Mouse (Mus musculus): ENCODE measurements around the gene C8g. TPM values are rescaled to one million over a fixed set of nuclear protein-coding genes. Genes with fewer than 3 reads are reported as not detected.
A peak's percentile ranks its signal among the peaks of the same experiment; 100 is the strongest.

The C8g gene
- total RNA-seq, 2 experiments from 2014 or later = 1.7 TPM

- no peak for DNase-seq
Observed at GRCm38 (mm10) chr2:25467606-25468303, 33.8 kb downstream of the C8g start.

GRCm38 (mm10) chr2:25465816-25466635 is 35.5 kb downstream of the C8g start:
- no peak for DNase-seq

GRCm38 (mm10) chr2:25465256-25465655 is 36.3 kb downstream of the C8g start:
- DNase-seq = no peak

- no peak for DNase-seq
Observed at GRCm38 (mm10) chr2:25463630-25464029, 37.9 kb downstream of the C8g start.

GRCm38 (mm10) chr2:25461407-25461806 is 40.1 kb downstream of the C8g start:
- DNase-seq = no peak

GRCm38 (mm10) chr2:25460551-25461309 is 40.8 kb downstream of the C8g start, which contains the start of gene Paxx:
Gene Paxx, minus strand, starts transcription at chr2:25461094.
- DNase-seq = peak; percentile 93

DNA sequence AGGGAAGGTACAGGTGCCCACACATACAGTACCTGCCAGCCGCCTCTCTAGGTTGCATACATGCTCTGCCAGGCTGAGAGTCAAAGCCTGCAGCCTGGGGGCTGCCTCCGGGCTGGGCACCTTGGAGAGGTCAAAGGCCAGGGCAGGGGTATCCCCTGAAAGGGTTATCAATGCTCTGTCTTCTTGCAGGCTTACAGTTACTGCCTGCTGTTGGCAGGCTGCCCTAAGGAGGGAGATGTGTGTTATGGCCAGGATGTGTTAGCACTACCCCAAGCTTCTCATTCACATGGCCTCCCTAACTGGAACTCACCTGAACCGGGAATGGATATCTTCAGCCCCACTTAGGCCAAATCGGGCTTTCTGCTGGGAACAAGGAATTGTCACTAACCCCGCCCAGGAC is 41.4 kb downstream of the C8g start:
- peak in 1 of 2 experiments; percentile 24 for DNase-seq

GRCm38 (mm10) chr2:25458911-25459310 is 42.6 kb downstream of the C8g start:
- peak in 1 of 2 experiments; percentile 38 for DNase-seq

DNA sequence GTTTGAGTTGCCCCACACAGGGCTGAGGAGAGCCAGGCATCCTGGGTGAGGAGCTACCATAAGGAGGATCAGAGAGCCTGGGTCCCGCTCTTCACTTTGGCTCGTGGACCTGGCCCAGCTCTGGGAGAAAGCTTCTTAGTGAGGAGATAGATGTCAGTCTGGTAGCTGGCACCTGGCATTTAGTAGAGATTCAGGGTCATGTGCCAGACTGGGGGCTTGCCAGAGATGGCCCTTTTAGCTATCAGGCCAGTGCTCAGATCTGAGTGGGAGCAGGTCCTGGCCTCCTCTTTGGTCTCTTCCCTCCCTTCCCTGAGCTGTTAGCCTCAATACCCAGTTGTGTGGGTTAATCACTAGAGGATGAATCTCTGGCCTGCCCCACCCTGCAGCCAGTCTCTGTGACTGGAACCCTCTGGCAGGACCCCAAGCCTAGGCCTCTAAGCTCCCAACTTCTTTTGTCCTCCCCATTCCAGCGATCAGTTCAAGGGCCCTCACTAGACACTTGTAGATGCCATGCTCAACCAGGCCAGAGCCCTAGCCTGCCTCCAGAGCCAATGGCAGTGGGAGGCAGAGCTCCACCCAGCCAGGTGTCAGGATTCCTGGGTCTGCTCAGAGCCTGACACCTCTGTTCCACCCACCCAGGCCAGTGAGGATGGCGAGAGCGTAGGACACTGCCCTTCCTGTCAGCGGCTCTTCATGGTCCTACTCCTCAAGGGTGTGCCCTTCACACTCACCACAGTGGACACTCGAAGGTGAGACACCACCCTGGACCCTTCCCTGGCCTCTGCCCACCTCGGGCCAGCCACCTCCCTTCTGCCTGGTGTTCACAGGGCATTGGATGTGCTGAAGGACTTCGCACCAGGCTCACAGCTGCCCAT is 44.3 kb downstream of the C8g start:
- no peak for DNase-seq

GRCm38 (mm10) chr2:25456205-25456953 is 45.1 kb downstream of the C8g start, which contains the start of gene Clic3:
Gene Clic3, plus strand, starts transcription at chr2:25456838.
- no peak for DNase-seq

- no peak for DNase-seq
Observed at GRCm38 (mm10) chr2:25452951-25453350, 48.6 kb downstream of the C8g start.

DNA sequence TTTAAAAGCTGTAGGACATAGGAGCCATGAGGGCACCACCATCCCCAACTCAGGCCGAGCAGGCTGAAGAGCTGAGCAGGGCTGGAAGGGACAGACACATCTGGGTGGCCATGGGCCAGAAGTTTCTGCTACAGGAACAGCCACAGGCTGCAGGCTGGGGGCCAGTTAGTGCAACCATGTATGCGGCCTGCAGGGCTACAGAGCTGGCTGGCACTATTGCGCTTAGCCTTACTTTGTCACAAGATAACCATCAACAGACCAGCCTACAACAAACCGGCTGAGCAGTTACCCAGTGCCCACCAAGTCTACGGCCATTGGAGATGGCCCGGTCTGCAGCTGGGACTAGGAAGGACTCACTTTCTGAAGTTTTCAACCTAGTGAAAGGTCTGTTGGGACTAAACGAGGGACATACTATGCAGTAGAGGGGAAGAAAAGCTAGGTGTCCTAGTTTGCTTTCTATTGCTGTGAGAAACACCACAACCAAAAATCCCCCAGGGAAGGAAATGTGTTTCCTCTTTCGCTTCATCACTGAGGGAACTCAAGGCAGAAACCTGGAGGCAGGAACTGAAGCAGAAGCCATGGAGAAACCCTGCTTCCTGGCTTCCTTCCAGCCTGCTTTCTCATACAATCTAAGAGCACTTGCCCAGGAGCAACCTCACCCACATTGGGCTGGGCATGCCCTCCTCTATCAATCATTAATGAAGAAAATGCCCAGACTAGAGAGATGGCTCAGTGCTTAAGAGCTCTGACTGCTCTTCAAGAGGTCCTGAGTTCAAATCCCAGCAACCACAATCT is 50.5 kb downstream of the C8g start:
- DNase-seq = no peak

Other genes starting within 250 kb of the C8g start
- gene Tmem203, start 246.3 kb downstream of the C8g start, total RNA-seq (2021) = 10 to 100 TPM; 22.6 to 38.8 TPM
- 1 to 10 TPM; 8.7 to 9.2 TPM for gene Tprn, start 239.1 kb downstream of the C8g start, total RNA-seq (2021)
- 10 to 100 TPM; 43.8 to 45.1 TPM for gene Ssna1, start 229.3 kb downstream of the C8g start, total RNA-seq (2021)
- 10 to 100 TPM; 76.5 to 81.3 TPM for gene Anapc2, start 229.2 kb downstream of the C8g start, total RNA-seq (2021)
- not detected for gene Tmem210, start 213.6 kb downstream of the C8g start, total RNA-seq (2021)
- not detected for gene Lrrc26, start 211.8 kb downstream of the C8g start, total RNA-seq (2021)
- 1 to 10 TPM; 6.3 to 7.6 TPM for gene Grin1, start 182.5 kb downstream of the C8g start, total RNA-seq (2021)
- gene Man1b1, start 169.4 kb downstream of the C8g start, total RNA-seq (2021) = 10 to 100 TPM; 53.1 to 59.2 TPM
- 10 to 100 TPM; 29.9 to 31.8 TPM for gene Dpp7, start 145.4 kb downstream of the C8g start, total RNA-seq (2021)
- gene Uap1l1, start 136.0 kb downstream of the C8g start, total RNA-seq (2021) = 10 to 100 TPM; 20.0 to 23.1 TPM
- gene Sapcd2, start 129.4 kb downstream of the C8g start, total RNA-seq (2021) = under 1 TPM; 0.43 to 0.95 TPM
- gene Entpd2, start 105.8 kb downstream of the C8g start, total RNA-seq (2021) = 1 to 10 TPM; 5.0 to 7.8 TPM
- 100 to 1,000 TPM; 117 to 140 TPM for gene Npdc1, start 102.4 kb downstream of the C8g start, total RNA-seq (2021)
- gene Fut7, start 78.5 kb downstream of the C8g start, total RNA-seq (2021) = not detected
- gene Abca2, start 73.0 kb downstream of the C8g start, total RNA-seq (2021) = 10 to 100 TPM; 29.7 to 36.4 TPM
- gene Clic3, start 44.9 kb downstream of the C8g start, total RNA-seq (2021) = not detected
- 10 to 100 TPM; 32.3 to 34.2 TPM for gene Paxx, start 40.6 kb downstream of the C8g start, total RNA-seq (2021)
- 1 to 10 TPM; 1.1 to 2.0 TPM for gene Ptgds, start 31.7 kb downstream of the C8g start, total RNA-seq (2021)
- gene Lcn12, start 7.8 kb downstream of the C8g start, total RNA-seq (2021) = not detected
- 10 to 100 TPM; 87.0 to 89.8 TPM for gene Fbxw5, start 969 bp downstream of the C8g start, total RNA-seq (2021)
- 10 to 100 TPM; 22.3 to 26.2 TPM for gene Traf2, start 45.2 kb upstream of the C8g start, total RNA-seq (2021)
- gene Edf1, start 56.1 kb upstream of the C8g start, total RNA-seq (2021) = 100 to 1,000 TPM; 276 to 288 TPM
- gene Mamdc4, start 73.1 kb upstream of the C8g start, total RNA-seq (2021) = 1 to 10 TPM; 1.5 to 3.1 TPM
- 10 to 100 TPM; 54.3 to 64.6 TPM for gene Phpt1, start 73.5 kb upstream of the C8g start, total RNA-seq (2021)
- gene Ajm1, start 80.0 kb upstream of the C8g start, total RNA-seq (2021) = 1 to 10 TPM in 1 of 2 experiments, under 1 TPM in 1; 0.73 to 1.3 TPM
- 10 to 100 TPM; 85.4 to 97.5 TPM for gene Rabl6, start 106.8 kb upstream of the C8g start, total RNA-seq (2021)
- not detected for gene Ccdc183, start 116.0 kb upstream of the C8g start, total RNA-seq (2021)
- 10 to 100 TPM; 22.1 to 38.9 TPM for gene Tmem141, start 120.3 kb upstream of the C8g start, total RNA-seq (2021)
- gene Fcna, start 126.3 kb upstream of the C8g start, total RNA-seq (2021) = 10 to 100 TPM in 1 of 2 experiments, 1 to 10 TPM in 1; 4.5 to 14.3 TPM
- gene Lcn8, start 151.4 kb upstream of the C8g start, total RNA-seq (2021) = not detected
- gene Lcn5, start 156.2 kb upstream of the C8g start, total RNA-seq (2021) = not detected
- gene Lcn6, start 175.1 kb upstream of the C8g start, total RNA-seq (2021) = not detected
- gene Lcn10, start 181.0 kb upstream of the C8g start, total RNA-seq (2021) = not detected
- gene Obp2a, start 198.3 kb upstream of the C8g start, total RNA-seq (2021) = under 1 TPM in 1 of 2 experiments, not detected in 1; 0.53 TPM
- 10 to 100 TPM; 43.5 to 45.0 TPM for gene Bmyc, start 205.0 kb upstream of the C8g start, total RNA-seq (2021)
- not detected for gene Obp2b, start 235.3 kb upstream of the C8g start, total RNA-seq (2021)

All from adrenal gland, postnatal 36 days (tissue).